Mouse (Mus musculus) brain, embryonic 14.5 days (tissue): Measurements from ENCODE around the gene Adora3. TPM values are rescaled to one million over a fixed set of nuclear protein-coding genes. Genes with fewer than 3 reads are reported as not detected.
A peak's percentile ranks its signal among the peaks of the same experiment; 100 is the strongest.

Source experiments
- DNase-seq: peaks from one replicate; pipeline ENCODE4 v3.0.0-alpha.2; 2011; ENCODE audit warnings: low read depth
- CTCF ChIP-seq: fragments of 200-500 bp; IDR thresholded peaks from 2 replicates; pipeline ENCODE4 v1.5.1; 2012; ENCODE audit warnings: inconsistent platforms, mild to moderate bottlenecking, moderate library complexity, borderline replicate concordance; ENCODE audit not compliant: insufficient read depth, insufficient read length; ENCODE audit errors: extremely low read depth
- POLR2A ChIP-seq: fragments of 200-500 bp; IDR thresholded peaks from 2 replicates; pipeline ENCODE4 v1.6.1; 2012; ENCODE audit warnings: mild to moderate bottlenecking, inconsistent platforms, borderline replicate concordance; ENCODE audit not compliant: poor library complexity, insufficient read depth, insufficient read length, severe bottlenecking; ENCODE audit errors: extremely low read depth
- polyA plus RNA-seq: library from polyadenylated mRNA; depleted of rRNA; stranded (reverse); fragments of >200 nt; gene quantifications from 2 replicates; pipeline ENCODE4 v1.2.3, GENCODE M21; 2012

Gene Adora3
- polyA plus RNA-seq, 1 experiment, result 0.16 TPM

DNA sequence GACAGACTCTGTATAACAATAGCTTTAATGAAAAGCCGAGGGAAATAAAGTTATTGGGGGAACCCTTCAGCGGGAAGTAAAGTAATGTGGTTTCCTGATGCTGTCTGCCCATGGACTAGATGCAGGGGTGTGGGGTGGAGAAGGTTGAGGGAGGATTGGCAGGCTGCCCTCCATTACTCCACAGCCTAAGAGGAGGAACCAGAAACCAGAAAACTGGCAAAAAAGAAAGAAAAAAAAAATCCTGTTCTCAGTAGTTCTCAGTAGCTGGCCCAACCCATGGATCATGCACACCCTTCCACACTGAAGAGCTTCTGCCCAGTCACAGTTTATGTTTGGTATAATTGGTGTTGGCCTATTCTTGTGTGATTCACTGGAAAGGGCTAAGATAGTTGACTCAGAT is 27.7 kb downstream of the Adora3 start:
- no peak for DNase-seq
- TF ChIP-seq CTCF (no peak), POLR2A (no peak)

DNA sequence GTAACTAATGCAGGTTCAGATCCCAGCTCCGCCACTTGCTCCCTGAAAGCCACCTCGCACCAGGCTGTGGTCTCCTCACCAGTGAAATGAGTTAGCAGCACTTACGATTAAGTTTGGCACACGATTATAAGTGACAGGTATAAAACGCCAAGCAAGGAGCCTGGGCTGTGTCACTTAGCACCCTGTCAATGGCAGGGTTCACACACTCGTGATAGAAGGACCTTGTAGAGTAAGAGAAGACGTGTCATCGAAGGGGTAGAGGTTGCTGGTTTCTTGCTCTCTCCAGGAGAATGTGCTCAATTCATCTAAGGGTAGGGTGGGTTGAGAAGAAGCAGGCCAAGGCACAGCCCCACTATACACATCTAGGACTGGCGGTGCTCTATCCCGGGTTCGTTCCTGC is 28.2 kb downstream of the Adora3 start:
- DNase-seq, result no peak
- TF ChIP-seq POLR2A (no peak), CTCF (no peak)

DNA sequence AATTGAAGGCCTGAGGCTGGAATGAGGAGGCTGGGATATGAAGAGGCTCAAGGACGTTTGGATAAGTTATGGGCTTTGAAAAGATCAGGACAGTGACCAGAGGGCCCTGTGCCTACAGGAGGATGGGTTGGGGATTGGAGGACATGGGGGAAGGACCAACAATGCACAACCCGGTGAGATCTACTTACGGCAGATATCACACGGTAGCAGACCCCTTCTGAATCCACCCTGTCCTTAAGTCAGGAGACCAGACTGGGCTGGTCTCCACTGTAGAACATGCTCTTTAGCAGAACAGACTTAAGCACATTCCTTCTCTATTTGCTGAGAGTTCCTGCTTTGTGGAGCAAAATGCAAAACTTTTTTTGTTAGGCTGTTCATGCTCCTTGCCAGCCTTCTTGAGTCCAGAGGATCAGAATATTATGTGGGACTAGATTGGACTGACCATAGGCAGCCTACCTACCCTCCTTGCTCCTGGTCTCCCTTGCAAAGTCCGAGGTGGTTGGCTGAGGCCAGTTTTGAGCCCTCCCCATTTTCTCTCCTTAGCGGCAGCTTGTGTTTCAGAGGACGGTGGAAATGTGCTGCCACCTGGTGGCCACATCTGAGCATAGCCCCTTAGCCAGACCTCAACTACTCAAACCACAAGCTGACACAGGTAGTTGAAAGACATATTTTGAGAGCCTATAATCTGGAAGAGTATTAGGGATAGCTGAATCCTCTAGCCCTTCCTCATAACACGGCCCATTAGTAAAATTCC is 28.9 kb downstream of the Adora3 start:
- DNase-seq, result peak; percentile 89
- TF ChIP-seq CTCF (peak; percentile 93), POLR2A (no peak)

DNA sequence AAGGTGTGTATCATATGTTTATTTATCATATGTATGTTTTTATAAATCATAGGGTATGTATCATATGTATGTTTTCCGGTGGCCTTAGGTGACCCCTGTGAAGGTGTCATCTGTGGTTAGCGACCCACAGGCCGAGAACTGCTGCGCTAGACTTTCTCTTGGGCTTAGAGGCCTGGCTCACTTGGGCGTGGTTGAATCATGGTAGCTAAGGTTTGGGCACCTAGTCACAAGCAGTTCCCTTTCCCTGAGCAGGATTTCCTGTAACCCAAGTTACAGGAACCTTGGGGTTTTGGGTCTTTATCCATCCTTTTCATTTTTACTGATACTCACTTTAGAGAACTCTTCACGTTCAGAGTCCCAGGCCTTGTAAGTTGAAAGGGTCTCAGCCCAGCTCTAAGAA is 29.6 kb downstream of the Adora3 start:
- TF ChIP-seq POLR2A, result no peak
- TF ChIP-seq CTCF, result no peak

DNA sequence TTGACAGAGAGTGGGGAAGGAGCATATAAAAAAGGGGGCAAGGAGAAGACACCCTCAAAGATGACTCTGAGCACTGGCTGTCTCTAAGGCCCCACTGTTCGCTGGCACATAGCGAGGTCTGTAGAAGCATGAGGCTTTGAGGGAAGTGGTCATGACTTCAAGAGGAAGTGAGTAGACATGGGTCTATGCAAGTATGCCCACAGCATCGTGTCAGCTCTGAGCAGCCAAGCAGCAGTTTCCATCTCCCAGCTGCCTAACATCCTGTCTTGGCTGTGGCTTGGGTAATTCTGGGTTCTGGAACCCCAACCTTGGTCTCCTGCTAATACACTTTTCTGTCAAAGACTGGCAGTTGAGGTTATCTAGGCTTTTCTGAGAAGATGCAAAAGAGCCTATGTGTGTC is 30.1 kb downstream of the Adora3 start:
- TF ChIP-seq POLR2A, result no peak
- no peak for TF ChIP-seq CTCF
- no peak for DNase-seq

More for the DNA sequence above, 29.6 kb downstream of the Adora3 start:
- DNase-seq, result no peak

DNA sequence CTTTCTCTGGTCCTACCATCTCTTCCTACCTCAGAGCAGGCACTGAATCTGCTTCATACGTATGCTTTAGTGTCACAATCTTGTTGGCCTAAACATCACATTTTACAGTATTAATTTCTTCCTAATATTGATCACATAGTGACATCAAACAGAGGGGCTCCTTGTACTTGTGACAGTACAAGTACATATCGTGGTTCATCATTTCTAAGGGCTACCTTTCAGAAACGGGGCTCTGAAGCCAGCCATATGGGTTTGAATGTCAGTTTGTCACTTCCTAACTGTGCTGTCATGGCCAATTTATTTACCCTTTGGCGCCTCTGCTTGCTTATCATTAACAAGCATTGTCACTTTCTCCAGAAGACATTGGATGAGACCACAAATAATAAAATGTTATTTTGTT is 30.8 kb downstream of the Adora3 start:
- TF ChIP-seq CTCF, result no peak
- no peak for TF ChIP-seq POLR2A
- no peak for DNase-seq

DNA sequence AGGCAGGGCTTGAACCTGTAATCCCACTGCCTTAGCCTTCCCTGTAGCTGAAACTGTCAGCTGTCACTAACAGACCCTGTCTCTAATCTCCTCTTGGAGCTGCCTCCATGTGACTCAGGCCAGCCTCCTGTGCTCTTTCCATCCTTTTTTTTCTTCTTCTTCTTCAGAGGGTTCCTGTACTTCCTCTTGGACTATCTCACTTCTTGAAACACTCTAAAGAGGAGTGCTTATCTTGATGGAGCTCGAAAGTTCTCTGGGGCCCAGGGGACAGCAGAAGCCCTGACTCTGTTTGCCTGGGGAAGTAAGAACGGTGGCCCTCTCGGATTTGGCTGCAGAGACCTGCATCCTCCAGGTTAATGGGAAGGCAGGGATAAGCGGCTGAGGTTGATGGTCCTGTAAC is 33.6 kb downstream of the Adora3 start:
- no peak for DNase-seq
- no peak for TF ChIP-seq POLR2A
- TF ChIP-seq CTCF, result no peak

DNA sequence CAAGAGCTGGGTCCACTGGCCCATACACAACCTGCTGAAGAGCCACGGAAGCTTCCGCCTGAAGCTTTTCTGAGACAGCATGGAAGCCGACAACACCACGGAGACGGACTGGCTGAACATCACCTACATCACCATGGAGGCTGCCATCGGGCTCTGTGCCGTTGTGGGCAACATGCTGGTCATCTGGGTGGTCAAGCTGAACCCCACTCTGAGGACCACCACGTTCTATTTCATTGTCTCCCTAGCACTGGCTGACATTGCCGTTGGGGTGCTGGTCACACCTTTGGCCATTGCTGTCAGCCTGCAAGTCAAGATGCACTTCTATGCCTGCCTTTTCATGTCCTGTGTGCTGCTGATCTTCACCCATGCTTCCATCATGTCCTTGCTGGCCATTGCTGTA is 34.1 kb downstream of the Adora3 start:
- no peak for DNase-seq
- no peak for TF ChIP-seq POLR2A
- TF ChIP-seq CTCF, result no peak

DNA sequence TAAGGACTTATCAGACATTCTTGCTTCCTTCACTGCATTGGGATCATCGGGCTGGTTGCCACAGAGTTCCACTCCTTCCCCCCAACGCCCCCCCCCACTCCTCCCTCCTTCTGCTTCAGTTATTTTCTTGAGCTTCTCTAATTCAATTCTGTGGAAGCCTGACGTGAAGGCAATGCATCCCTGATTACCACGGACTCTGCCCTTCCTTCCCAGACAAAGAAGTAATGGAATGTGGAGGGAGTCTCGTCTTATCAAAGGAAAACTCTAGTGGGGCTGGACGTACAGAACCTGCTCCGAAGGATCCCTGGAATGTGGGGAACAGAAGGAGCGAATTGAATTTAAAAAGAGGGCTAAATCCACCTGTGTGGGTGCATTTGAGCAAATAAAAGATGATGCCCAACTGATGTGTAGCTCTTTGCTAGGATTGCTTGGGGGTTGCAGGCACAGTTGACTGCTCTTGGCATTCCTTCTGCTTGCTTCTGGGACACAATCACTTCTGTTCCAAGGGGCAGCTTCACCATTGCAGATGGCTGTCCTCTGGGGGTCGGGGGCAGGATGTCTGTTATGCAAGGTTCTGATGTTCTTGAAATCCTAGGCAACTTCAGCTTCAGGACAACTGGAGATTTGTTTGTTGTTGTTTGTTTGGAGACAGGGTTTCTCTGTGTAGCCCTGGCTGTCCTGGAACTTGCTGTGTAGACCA is 37.4 kb downstream of the Adora3 start:
- TF ChIP-seq CTCF (no peak), POLR2A (no peak)
- DNase-seq, result no peak

DNA sequence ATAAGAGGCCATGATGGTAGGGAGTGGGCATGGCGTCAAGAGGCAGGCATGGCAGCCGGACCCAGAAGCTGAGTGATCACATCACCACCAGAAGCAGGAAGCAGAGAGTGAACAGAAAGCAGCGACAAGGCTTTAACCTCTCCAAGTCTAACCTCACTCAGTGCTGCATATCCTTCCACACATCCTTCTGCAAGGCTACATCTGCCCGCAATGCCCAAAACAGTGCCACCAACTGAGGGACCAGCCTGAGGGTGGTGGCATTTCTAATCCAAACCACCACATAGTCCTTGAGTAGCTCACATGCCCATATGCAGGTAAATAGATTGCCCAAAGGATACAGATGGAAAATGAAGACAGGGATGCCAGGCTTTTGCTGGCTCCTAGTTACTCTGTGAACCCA is 38.3 kb downstream of the Adora3 start:
- TF ChIP-seq POLR2A (no peak), CTCF (no peak)
- DNase-seq, result no peak

DNA sequence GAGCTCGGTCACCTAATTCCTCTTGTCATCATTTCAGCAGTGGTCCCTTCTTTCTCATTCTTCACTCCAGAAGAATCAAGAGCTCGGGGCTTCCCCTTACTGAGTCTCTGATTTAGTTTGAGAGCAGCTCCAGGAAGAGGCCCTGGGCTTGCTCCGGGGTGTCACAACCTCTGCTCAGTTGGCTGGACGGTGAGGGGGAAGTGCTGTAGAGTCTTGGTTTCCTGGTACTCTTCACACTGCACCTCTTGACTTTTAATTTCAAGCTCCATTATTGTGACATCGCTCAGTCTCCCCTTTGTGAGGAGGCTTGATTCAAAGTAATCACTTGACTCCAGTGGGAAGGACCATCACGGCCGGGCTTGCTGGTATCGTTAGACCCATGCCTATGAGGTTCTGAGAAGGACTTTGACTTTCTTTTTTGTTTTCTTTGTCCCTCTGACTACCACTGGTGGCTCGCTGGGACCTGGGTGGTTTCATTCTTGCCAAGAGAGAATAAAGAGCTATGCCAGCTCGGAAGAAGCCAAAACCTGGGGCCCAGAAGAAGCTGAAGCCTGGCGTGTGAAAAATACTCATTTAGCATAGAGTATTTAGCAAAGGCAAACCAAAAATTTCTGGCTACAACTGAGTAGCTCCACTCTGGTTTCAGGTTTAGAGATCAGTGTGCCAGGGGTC is 40.0 kb downstream of the Adora3 start:
- no peak for TF ChIP-seq POLR2A
- DNase-seq, result no peak
